Comparison of ENCODE assay signal across 28 mouse cellular contexts in genomic region chr16:65611678-65612077, GRCm38 (mm10).
"Had no signal": no experiment of that assay in that cellular context is flagged by ENCODE, and none has a peak within 500 bp of the region (broad histone marks: within the 10 kb centered on the region; RNA-seq: fewer than 3 reads in every experiment).

No protein-coding gene starts in this region.

- H3K4me1 ChIP-seq: embryonic facial prominence, embryonic 10.5 days; embryonic facial prominence, embryonic 12.5 days; embryonic facial prominence, embryonic 15.5 days; forebrain, embryonic 10.5 days; forebrain, embryonic 12.5 days; forebrain, embryonic 13.5 days; forebrain, embryonic 15.5 days; heart, embryonic 10.5 days had no signal

- H3K4me2 ChIP-seq: embryonic facial prominence, embryonic 12.5 days; embryonic facial prominence, embryonic 13.5 days; embryonic facial prominence, embryonic 15.5 days; forebrain, embryonic 12.5 days; forebrain, embryonic 13.5 days; forebrain, embryonic 15.5 days had no signal

- H3K36me3 ChIP-seq: embryonic facial prominence, embryonic 10.5 days; embryonic facial prominence, embryonic 12.5 days; embryonic facial prominence, embryonic 13.5 days; embryonic facial prominence, embryonic 15.5 days; forebrain, embryonic 10.5 days; forebrain, embryonic 12.5 days; forebrain, embryonic 15.5 days; heart, embryonic 10.5 days had no signal

- DNase-seq: cerebellum, adult 9-10 months; cerebellum, adult 9-11 months; cerebellum, postnatal 10 days; cerebellum, postnatal 14 days; cerebellum, postnatal 25 days; cerebellum, postnatal 36 days; embryo, embryonic 11 days; forebrain, postnatal 0 days; gastrocnemius, adult 2 months; gastrocnemius, postnatal 10 days; gastrocnemius, postnatal 14 days; gastrocnemius, postnatal 25 days; gastrocnemius, postnatal 36 days; heart, adult 11 months; heart, adult 18-20 months; heart, adult 2 months had no signal

- ATAC-seq: forebrain, embryonic 13.5 days; forebrain, embryonic 14.5 days; forebrain, embryonic 15.5 days; forebrain, embryonic 16.5 days; forebrain, postnatal 0 days had no signal

- H3K4me3 ChIP-seq: embryonic facial prominence, embryonic 10.5 days; embryonic facial prominence, embryonic 12.5 days; embryonic facial prominence, embryonic 13.5 days; embryonic facial prominence, embryonic 15.5 days; erythroblast, embryonic 14.5 days; forebrain, embryonic 10.5 days; forebrain, embryonic 12.5 days; forebrain, embryonic 13.5 days; forebrain, embryonic 15.5 days; gastrocnemius, adult 2 months; heart, adult 2 months; heart, embryonic 10.5 days had no signal

- H3K9ac ChIP-seq: embryonic facial prominence, embryonic 12.5 days; embryonic facial prominence, embryonic 13.5 days; embryonic facial prominence, embryonic 15.5 days; forebrain, embryonic 12.5 days; forebrain, embryonic 13.5 days; forebrain, embryonic 15.5 days; forebrain, postnatal 0 days had no signal

- H3K9me3 ChIP-seq: embryonic facial prominence, embryonic 10.5 days; embryonic facial prominence, embryonic 12.5 days; embryonic facial prominence, embryonic 13.5 days; embryonic facial prominence, embryonic 15.5 days; forebrain, embryonic 10.5 days; forebrain, embryonic 12.5 days; forebrain, embryonic 13.5 days; forebrain, embryonic 15.5 days; heart, embryonic 10.5 days had no signal

- H3K27ac ChIP-seq: embryonic facial prominence, embryonic 10.5 days; embryonic facial prominence, embryonic 12.5 days; embryonic facial prominence, embryonic 13.5 days; embryonic facial prominence, embryonic 15.5 days; forebrain, embryonic 10.5 days; forebrain, embryonic 12.5 days; forebrain, embryonic 13.5 days; forebrain, embryonic 15.5 days; gastrocnemius, adult 2 months; heart, adult 2 months; heart, embryonic 10.5 days had no signal

- H3K27me3 ChIP-seq: embryonic facial prominence, embryonic 12.5 days; embryonic facial prominence, embryonic 13.5 days; embryonic facial prominence, embryonic 15.5 days; forebrain, embryonic 12.5 days; forebrain, embryonic 13.5 days; forebrain, embryonic 15.5 days had no signal
